Mouse (Mus musculus) midbrain, embryonic 15.5 days (tissue): ENCODE data around the gene Mipol1. TPM values are rescaled to one million over a fixed set of nuclear protein-coding genes. Genes with fewer than 3 reads are reported as not detected.

Experiments used
- ATAC-seq: fragments of 200-750 bp; cut with Nextera tagmentation; replicated peaks from 2 replicates; pipeline ENCODE4 v1.8.0; 2017; ENCODE audit warnings: moderate TSS enrichment
- H3K27ac ChIP-seq: fragments of 300-500 bp; sonication (generic); 2 replicates; pipeline ENCODE4 v1.5.1; 2015; ENCODE audit warnings: mild to moderate bottlenecking, inconsistent platforms
- H3K27me3 ChIP-seq: fragments of 300-500 bp; sonication (generic); replicated peaks from 2 replicates; pipeline ENCODE4 v1.6.1; 2015; ENCODE audit warnings: inconsistent platforms
- H3K36me3 ChIP-seq: fragments of 300-500 bp; sonication (generic); replicated peaks from 2 replicates; pipeline ENCODE4 v1.6.1; 2015; ENCODE audit warnings: inconsistent platforms
- H3K4me1 ChIP-seq: fragments of 300-500 bp; sonication (generic); 2 replicates; pipeline ENCODE4 v1.6.1; 2015; ENCODE audit warnings: inconsistent platforms
- H3K4me2 ChIP-seq: fragments of 300-500 bp; sonication (generic); 2 replicates; pipeline ENCODE4 v1.6.1; 2015; ENCODE audit warnings: inconsistent platforms, mild to moderate bottlenecking, moderate library complexity
- H3K4me3 ChIP-seq: fragments of 300-500 bp; sonication (generic); 2 replicates; pipeline ENCODE4 v1.5.1; 2015; ENCODE audit warnings: mild to moderate bottlenecking, inconsistent platforms
- H3K9ac ChIP-seq: fragments of 300-500 bp; sonication (generic); 2 replicates; pipeline ENCODE4 v1.6.1; 2015; ENCODE audit warnings: mild to moderate bottlenecking, inconsistent platforms
- H3K9me3 ChIP-seq: fragments of 300-500 bp; sonication (generic); 2 replicates; pipeline ENCODE4 v1.6.1; 2016; ENCODE audit warnings: inconsistent platforms
- WGBS: fragments of 180-500 bp; shearing (Covaris S2); methylation state at CpG from one replicate; pipeline ENCODE4 v1.1.7; 2015; ENCODE audit warnings: mixed read lengths; 5-methylcytosine and 5-hydroxymethylcytosine counted together
- polyA plus RNA-seq: library from polyadenylated mRNA; unstranded; fragments of >200 nt; fragmentation: Nextera tagmentation; extraction: Ambion mirVana; gene quantifications from 2 replicates; pipeline ENCODE4 v1.2.1, GENCODE M21; 2015

The Mipol1 gene
- polyA plus RNA-seq, 1 experiment from 2014 or later, result 4.3 TPM

DNA sequence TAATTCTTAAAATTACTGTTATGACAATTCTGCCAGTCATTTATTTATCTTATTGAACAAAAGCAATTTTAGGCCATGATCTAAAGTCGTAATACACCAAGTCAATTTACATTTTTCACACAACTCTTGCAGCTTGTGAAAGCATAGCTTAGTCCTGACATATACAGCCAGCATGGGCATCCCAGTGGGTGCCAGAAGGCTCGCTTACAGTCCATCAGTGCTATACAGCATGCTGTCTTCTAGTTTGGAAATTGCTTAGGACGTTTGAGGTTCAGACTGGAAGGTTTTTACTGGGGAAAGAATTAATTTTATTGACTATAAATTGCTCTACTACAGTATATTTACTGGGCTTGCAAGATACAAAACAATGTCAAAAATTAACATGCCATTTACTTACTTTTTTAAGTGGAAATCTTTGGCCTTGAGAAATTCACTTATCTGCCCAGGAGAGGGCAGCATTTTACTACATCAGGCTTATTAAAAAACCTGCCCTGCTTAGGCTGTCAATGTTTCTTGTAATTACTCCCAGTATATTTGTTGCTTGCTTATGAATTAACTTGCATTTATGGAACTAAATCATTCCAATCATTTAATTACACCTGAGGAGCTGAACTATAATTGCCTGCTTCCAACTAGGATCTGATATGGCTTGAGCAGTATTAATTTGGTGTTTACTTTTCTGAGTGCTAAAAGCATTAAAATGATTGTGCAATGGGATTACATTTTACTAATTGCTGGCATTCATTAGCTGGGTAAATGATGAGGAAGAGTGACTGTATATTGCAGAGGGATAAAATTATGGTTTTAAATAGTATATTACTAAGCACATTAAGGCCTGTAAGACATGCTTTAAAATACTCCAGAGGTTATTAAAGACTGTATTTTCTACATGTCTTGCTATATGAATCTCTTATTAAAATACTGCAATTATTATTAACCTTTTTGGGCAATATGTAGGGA is 51.2 kb downstream of the Mipol1 start:
- peak; percentile 80 for ATAC-seq
- H3K4me2 ChIP-seq, result no peak overlapping the region
- no peaks in the 10 kb centered on the region for H3K4me1 ChIP-seq
- no peak overlapping the region for H3K4me3 ChIP-seq
- 41% methylated on average over 3 of the region's 3 CpGs for WGBS
- H3K9ac ChIP-seq, result no peak overlapping the region
- no peak overlapping the region for H3K27ac ChIP-seq
- no peaks in the 10 kb centered on the region for H3K9me3 ChIP-seq
- no peaks in the 10 kb centered on the region for H3K27me3 ChIP-seq
- no peaks in the 10 kb centered on the region for H3K36me3 ChIP-seq

DNA sequence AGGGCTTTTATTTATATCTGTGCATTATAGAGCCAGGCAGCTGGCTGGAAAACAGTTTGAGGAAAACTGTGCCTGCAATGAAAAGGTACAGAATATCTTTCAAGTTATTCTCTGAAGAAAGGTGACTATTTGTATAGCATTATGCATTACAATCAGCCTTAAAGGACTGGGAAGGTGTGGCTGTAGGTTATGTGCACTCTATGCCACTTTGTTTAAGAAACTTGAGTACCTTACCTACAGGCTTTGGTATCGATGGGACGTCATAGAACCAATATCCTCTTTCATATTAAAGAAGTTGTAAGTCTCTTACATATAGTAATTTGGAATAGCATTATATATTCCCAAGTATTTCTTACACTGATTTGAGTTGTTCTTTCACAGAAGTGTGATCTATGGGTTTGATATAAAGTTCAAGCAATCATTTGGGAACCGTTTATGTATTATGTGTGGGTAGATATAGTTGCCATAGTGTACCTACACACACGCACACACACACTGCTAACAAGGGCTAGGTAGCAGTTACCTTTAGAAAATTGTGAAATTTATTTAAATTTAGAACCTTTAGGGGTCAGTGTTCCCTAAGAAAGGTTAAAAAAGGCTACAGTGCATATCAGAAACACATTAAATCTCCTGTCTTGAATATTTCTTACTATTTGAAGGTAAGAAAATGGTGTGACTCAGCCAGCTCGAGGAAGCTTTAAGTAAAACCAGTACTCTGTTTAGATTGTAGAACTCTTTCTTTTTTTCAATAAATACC is 55.3 kb downstream of the Mipol1 start:
- Histone ChIP-seq H3K4me3 (no peak overlapping the region), H3K9me3 (no peaks in the 10 kb centered on the region), H3K4me1 (no peaks in the 10 kb centered on the region), H3K27me3 (no peaks in the 10 kb centered on the region), H3K4me2 (no peak overlapping the region), H3K27ac (no peak overlapping the region), H3K9ac (no peak overlapping the region), H3K36me3 (no peaks in the 10 kb centered on the region)
- WGBS, result 85% methylated on average over 5 of the region's 5 CpGs
- no peak for ATAC-seq

DNA sequence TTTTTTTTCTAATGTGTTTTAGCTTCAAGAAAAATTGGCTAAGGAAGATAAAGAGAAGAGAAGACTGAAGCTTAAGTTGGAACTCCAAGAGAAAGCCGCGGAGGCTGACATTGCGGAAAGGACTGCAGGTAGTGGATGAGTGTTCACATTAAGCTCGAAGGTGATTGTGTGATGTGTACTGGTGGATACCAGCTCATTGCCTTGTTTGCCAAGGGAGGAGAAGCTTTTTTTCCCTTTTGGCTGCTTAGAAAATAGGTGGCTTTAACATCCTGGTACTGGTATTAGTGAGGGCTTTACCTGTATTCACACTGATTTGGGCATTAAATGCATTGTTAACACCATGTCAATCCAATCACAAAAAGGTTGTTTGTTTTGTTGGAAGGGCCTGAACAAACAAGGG is 77.1 kb downstream of the Mipol1 start:
- 92% methylated on average over 4 of the region's 4 CpGs for WGBS

DNA sequence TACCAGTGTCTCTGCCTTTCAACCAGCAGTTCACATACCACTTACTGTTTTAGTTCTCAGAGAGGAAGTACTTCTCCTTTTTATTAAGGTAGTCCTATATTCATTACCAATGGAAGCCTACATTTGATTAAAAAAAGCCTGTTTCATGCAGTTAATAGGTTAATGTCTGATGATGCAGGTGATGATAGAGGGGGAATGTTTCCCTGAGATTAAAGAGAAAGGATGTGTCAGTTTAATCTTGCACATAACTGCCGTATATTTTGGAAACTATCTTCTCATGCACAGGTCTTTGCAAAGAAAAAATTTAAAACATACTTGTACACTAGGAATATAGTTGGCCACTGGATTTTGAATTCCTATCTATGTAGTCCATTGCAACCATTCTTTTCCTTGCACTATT is 77.5 kb downstream of the Mipol1 start:
- Histone ChIP-seq H3K4me3 (no peak overlapping the region), H3K4me2 (no peak overlapping the region), H3K9ac (no peak overlapping the region), H3K27me3 (no peaks in the 10 kb centered on the region), H3K4me1 (no peaks in the 10 kb centered on the region), H3K9me3 (no peaks in the 10 kb centered on the region), H3K27ac (no peak overlapping the region), H3K36me3 (no peaks in the 10 kb centered on the region)
- 88% methylated on average over 1 of the region's 1 CpGs for WGBS
- no peak for ATAC-seq

More for the DNA sequence above, 77.1 kb downstream of the Mipol1 start:
- Histone ChIP-seq H3K4me3 (no peak overlapping the region), H3K9me3 (no peaks in the 10 kb centered on the region), H3K9ac (no peak overlapping the region), H3K4me2 (no peak overlapping the region), H3K36me3 (no peaks in the 10 kb centered on the region), H3K4me1 (no peaks in the 10 kb centered on the region), H3K27ac (no peak overlapping the region), H3K27me3 (no peaks in the 10 kb centered on the region)
- no peak for ATAC-seq

DNA sequence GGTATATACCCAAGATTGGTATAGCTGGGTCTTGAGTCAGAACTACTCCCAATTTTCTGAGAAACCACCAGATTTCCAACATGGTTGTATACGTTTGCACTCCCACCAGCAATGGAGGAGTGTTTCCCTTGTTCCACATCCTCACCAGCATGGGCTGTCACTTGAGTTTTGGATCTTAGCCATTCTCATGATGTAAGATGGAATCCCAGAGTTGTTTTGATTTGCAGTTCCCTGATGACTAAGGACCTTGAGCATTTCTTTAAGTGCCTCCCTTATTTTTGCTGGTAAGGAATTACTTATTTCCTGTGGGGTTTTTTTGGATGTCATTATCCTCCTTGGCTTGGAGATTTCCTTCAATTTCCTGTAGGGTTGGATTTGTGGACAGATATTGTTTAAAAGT is 108.8 kb downstream of the Mipol1 start:
- no peak for ATAC-seq
- H3K4me1 ChIP-seq, result no peaks in the 10 kb centered on the region
- no peak overlapping the region for H3K27ac ChIP-seq
- no peak overlapping the region for H3K9ac ChIP-seq
- H3K4me3 ChIP-seq, result no peak overlapping the region
- 93% methylated on average over 1 of the region's 1 CpGs for WGBS
- H3K4me2 ChIP-seq, result no peak overlapping the region
- no peaks in the 10 kb centered on the region for H3K9me3 ChIP-seq
- H3K27me3 ChIP-seq, result no peaks in the 10 kb centered on the region
- H3K36me3 ChIP-seq, result no peaks in the 10 kb centered on the region

DNA sequence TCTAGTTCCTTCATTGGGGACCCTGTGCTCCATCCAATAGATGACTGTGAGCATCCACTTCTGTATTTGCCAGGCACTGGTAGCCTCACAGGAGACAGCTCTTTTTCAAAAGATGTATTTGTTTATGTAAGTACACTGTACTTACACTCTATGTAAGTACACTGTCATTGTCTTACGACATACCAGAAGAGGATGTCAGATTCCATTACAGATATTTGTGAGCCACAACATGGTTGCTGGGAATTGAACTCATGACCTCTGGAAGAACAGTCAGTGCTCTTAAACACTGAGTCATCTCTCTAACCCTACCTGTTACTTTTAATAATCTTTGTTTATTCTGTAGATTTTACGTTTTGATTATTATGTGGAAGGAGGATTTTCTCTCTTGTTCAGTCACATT is 109.9 kb downstream of the Mipol1 start:
- Histone ChIP-seq H3K9me3 (no peaks in the 10 kb centered on the region), H3K36me3 (no peaks in the 10 kb centered on the region), H3K4me2 (no peak overlapping the region), H3K9ac (no peak overlapping the region), H3K27ac (no peak overlapping the region), H3K4me3 (no peak overlapping the region), H3K4me1 (no peaks in the 10 kb centered on the region), H3K27me3 (no peaks in the 10 kb centered on the region)
- 88% methylated on average over 2 of the region's 2 CpGs for WGBS
- no peak for ATAC-seq

DNA sequence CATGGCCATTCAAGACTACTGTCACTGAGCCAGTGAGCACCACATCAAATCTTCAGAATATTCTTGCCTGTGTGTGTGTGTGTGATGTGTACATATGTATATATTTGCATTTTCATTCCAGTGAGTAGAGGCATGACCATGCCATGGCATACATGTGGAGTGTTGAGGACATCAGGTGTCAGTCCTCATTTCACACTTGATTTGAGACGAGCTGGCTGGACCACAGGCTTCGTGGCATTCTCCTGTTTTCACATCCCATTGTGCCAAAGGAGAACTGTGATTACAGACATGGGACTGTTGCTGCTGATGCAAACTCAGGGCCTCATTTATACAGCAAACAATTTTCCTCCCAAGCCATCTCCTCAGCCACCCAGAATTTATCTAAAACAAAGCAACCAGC is 132.5 kb downstream of the Mipol1 start:
- Histone ChIP-seq H3K4me3 (no peak overlapping the region), H3K4me2 (no peak overlapping the region), H3K27me3 (no peaks in the 10 kb centered on the region), H3K27ac (no peak overlapping the region), H3K4me1 (no peaks in the 10 kb centered on the region), H3K9me3 (no peaks in the 10 kb centered on the region), H3K36me3 (no peaks in the 10 kb centered on the region), H3K9ac (no peak overlapping the region)
- no peak for ATAC-seq
- 35% methylated on average over 2 of the region's 2 CpGs for WGBS

DNA sequence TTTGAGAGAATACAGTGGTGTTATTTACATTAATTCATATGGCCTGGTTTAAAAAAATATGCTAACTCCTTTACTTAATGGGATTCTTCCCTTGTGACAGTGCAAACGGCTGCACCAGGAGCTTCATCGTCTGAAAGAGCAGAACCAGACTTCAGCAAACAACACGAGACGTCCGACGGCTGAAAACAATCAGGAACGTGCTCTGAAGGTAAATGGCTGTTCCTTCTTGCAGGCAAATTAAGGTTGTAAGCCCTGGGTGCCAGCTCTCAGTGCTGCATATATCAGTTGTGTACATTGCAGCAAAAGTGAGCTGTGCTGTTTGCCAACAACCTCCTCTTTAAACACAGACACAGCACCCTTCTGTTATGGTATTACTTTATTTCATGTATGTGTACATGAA is 133.8 kb downstream of the Mipol1 start:
- Histone ChIP-seq H3K9me3 (no peaks in the 10 kb centered on the region), H3K4me1 (no peaks in the 10 kb centered on the region), H3K27me3 (no peaks in the 10 kb centered on the region), H3K4me2 (no peak overlapping the region), H3K4me3 (no peak overlapping the region), H3K27ac (no peak overlapping the region), H3K36me3 (no peaks in the 10 kb centered on the region), H3K9ac (no peak overlapping the region)
- 67% methylated on average over 7 of the region's 7 CpGs for WGBS
- ATAC-seq, result 0 out of 2 replicates have a peak, but pooled peaks have one; percentile 27

DNA sequence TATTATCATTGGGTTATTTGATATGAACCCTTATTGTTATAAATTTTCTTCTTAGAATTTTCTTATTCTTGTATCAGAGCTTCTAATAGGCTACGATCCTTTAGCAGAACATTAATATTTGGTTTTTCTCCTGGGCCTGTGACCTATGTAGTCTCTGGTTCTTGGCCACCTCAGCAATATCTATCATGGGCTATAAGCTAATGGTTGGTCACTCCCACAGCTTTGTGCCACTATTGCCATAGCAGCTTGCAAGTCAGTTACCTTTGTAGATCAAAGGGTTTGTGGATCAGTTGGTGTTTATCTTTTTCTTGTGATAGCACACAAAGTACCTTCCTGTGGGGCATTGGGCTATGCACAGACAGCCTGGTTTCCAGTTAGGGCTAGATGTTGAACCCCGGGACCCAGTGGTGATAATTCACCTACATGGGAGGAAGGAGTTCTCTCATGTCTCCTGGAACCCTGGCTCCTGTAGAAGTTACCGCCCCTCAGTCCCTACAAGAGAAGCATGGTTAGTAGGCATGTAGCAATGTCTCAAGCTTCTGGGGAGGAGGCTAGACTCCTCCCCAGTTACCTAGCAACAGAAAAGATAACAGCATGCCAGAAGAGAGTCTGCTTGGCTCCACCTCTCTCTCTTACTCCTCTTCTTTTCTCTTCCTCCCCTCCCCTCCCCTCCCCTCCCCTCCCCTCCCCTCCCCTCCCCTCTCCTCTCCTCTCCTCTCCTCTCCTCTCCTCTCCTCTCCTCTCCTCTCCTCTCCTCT is 141.7 kb downstream of the Mipol1 start:
- H3K4me2 ChIP-seq, result no peak overlapping the region
- H3K27me3 ChIP-seq, result no peaks in the 10 kb centered on the region
- no peaks in the 10 kb centered on the region for H3K36me3 ChIP-seq
- H3K9me3 ChIP-seq, result no peaks in the 10 kb centered on the region
- WGBS, result 87% methylated on average over 3 of the region's 3 CpGs
- H3K27ac ChIP-seq, result no peak overlapping the region
- H3K4me1 ChIP-seq, result no peaks in the 10 kb centered on the region
- no peak overlapping the region for H3K4me3 ChIP-seq
- H3K9ac ChIP-seq, result no peak overlapping the region
- no peak for ATAC-seq

DNA sequence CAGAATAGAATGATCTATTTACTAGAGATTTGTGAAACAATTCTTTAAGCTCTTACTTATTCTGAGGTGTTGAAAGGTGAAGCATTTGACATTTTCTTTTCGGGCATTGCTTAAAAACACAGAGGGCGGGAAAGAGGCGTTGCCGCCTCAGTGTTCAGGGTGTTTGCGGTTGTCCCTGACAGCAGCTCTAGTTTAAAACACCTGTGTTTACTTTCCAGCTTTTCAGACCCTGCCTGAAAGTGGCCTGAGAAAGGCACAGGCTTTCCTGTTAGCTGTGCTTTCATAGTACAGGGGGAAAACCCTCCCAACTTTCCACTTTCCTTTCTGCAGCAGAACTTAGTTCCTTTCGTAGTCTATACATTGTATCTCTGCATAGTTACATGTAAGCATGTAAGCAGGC is 152.6 kb downstream of the Mipol1 start:
- H3K27me3 ChIP-seq, result no peaks in the 10 kb centered on the region
- H3K9me3 ChIP-seq, result no peaks in the 10 kb centered on the region
- H3K36me3 ChIP-seq, result no peaks in the 10 kb centered on the region
- H3K4me1 ChIP-seq, result no peaks in the 10 kb centered on the region
- H3K27ac ChIP-seq, result no peak overlapping the region
- H3K4me3 ChIP-seq, result no peak overlapping the region
- ATAC-seq, result no peak
- 38% methylated on average over 6 of the region's 6 CpGs for WGBS
- H3K4me2 ChIP-seq, result no peak overlapping the region
- H3K9ac ChIP-seq, result no peak overlapping the region

DNA sequence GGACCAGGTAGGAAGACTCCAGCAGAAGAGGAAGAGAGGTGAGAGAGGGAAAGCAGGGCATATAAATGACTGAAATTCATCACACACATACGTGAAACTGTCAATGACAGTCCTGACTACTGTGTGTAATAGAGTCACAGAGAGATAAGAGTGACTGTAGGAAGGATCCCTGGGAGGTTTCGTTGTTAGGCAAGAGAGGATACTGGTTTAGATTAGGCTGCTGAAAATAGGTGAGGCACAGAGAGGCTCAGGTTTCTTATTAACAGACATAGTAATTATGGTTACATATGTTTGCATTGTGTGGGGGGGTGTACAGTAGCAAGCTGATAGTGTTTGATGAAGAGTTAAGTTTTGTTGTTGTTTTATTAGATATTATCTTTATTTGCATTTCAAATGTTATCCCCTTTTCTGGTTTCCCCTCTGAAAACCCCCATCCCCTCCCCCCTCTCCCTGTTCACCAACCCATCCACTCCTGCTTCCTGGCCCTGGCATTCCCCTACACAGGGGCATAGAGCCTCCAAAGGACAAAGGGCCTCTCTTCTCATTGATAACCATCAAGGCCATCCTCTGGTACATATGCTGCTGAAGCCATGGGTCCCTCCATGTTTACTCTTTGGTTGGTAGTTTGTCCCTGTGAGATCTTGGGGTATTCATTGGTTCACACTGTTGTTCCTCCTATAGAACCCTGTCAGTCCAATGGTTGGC is 157.5 kb downstream of the Mipol1 start:
- no peak overlapping the region for H3K9ac ChIP-seq
- no peak overlapping the region for H3K27ac ChIP-seq
- WGBS, result 91% methylated on average over 2 of the region's 2 CpGs
- H3K27me3 ChIP-seq, result no peaks in the 10 kb centered on the region
- ATAC-seq, result no peak
- no peaks in the 10 kb centered on the region for H3K36me3 ChIP-seq
- H3K9me3 ChIP-seq, result no peaks in the 10 kb centered on the region
- no peak overlapping the region for H3K4me2 ChIP-seq
- H3K4me1 ChIP-seq, result no peaks in the 10 kb centered on the region
- no peak overlapping the region for H3K4me3 ChIP-seq

DNA sequence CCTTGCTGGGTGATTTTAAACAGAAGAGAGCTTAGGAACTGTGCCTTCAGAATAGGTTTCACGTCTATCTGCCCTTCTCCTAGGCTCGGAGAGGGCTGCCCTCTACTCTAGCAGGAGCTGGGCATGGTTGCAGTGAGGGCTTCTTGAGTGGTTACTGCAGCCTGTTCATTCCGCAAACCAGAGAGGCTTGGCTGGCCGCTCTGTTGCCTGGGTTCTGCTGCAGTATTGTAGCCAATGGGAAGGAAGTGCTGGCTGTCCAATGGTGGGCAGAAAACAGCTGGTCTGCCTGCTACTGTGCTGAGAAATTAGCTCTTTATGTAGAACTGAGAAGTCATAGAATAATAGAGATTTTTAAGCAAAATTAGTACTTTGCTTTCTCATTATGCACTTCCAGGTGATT is 169.3 kb downstream of the Mipol1 start:
- 17% methylated on average over 4 of the region's 4 CpGs for WGBS
- H3K9ac ChIP-seq, result no peak overlapping the region
- no peak overlapping the region for H3K27ac ChIP-seq
- no peaks in the 10 kb centered on the region for H3K36me3 ChIP-seq
- no peaks in the 10 kb centered on the region; the same call in 1 of the 2 replicates for H3K27me3 ChIP-seq
- ATAC-seq, result peak; percentile 81
- H3K4me1 ChIP-seq, result peaks cover 12% of the 10 kb centered on the region
- no peaks in the 10 kb centered on the region for H3K9me3 ChIP-seq
- H3K4me2 ChIP-seq, result no peak overlapping the region
- H3K4me3 ChIP-seq, result no peak overlapping the region
